Mouse (Mus musculus): Measurements from ENCODE around the gene Sirt5. TPM values are rescaled to one million over a fixed set of nuclear protein-coding genes. Genes with fewer than 3 reads are reported as not detected.

Sirt5 gene
- polyA plus RNA-seq, 1 experiment from 2014 or later: 25.5 TPM

- H3K4me1 ChIP-seq: 0 out of 2 replicates have a peak, but pooled peaks cover 3% of the 10 kb centered on the region
- H3K27me3 ChIP-seq (replicated peaks): no peaks in the 10 kb centered on the region
- no peak overlapping the region for H3K4me3 ChIP-seq
- no peak for ATAC-seq (ENCODE audit: extremely low read depth, insufficient number of reproducible peaks, low FRiP score, low TSS enrichment)
- H3K27ac ChIP-seq (replicated peaks): no peak overlapping the region
- H3K9ac ChIP-seq: no peak overlapping the region
- 0 out of 2 replicates have a peak, but pooled peaks cover 7% of the 10 kb centered on the region for H3K9me3 ChIP-seq
- peaks cover 60% of the 10 kb centered on the region for H3K36me3 ChIP-seq
- H3K4me2 ChIP-seq: no peak overlapping the region
- WGBS: 45% methylated on average over 2 of the region's 2 CpGs
Measured at GRCm38 (mm10) chr13:43374918-43375432, 9.7 kb downstream of the Sirt5 start.

GRCm38 (mm10) chr13:43379989-43380388 lies 14.7 kb downstream of the Sirt5 start:
- Histone ChIP-seq H3K36me3 (peaks cover 53% of the 10 kb centered on the region), H3K9ac (no peak overlapping the region), H3K9me3 (no peaks in the 10 kb centered on the region), H3K4me2 (no peak overlapping the region), H3K4me3 (no peak overlapping the region), H3K27me3 (replicated peaks) (no peaks in the 10 kb centered on the region), H3K27ac (replicated peaks) (no peak overlapping the region), H3K4me1 (no peaks in the 10 kb centered on the region)
- 65% methylated on average over 3 of the region's 3 CpGs for WGBS
- ATAC-seq (ENCODE audit: extremely low read depth, insufficient number of reproducible peaks, low FRiP score, low TSS enrichment): no peak

- H3K4me2 ChIP-seq: no peak overlapping the region
- ATAC-seq (ENCODE audit: extremely low read depth, insufficient number of reproducible peaks, low FRiP score, low TSS enrichment): no peak
- H3K9ac ChIP-seq: no peak overlapping the region
- 92% methylated on average over 10 of the region's 10 CpGs for WGBS
- H3K4me1 ChIP-seq: no peaks in the 10 kb centered on the region
- H3K27me3 ChIP-seq (replicated peaks): no peaks in the 10 kb centered on the region
- peaks cover 34% of the 10 kb centered on the region for H3K36me3 ChIP-seq
- H3K4me3 ChIP-seq: no peak overlapping the region
- H3K9me3 ChIP-seq: no peaks in the 10 kb centered on the region
- no peak overlapping the region for H3K27ac ChIP-seq (replicated peaks)
Measured at GRCm38 (mm10) chr13:43385321-43385720, 20.0 kb downstream of the Sirt5 start.

- WGBS: 53% methylated on average over 13 of the region's 17 CpGs
- peaks cover 16% of the 10 kb centered on the region for H3K4me1 ChIP-seq
- 0 out of 2 replicates have a peak overlapping the region, but pooled peaks have one; percentile 97 for H3K27ac ChIP-seq (replicated peaks)
- peak overlapping the region; percentile 89 for H3K4me3 ChIP-seq
- peaks cover 62% of the 10 kb centered on the region for H3K36me3 ChIP-seq
- peak overlapping the region; percentile 91 for H3K4me2 ChIP-seq
- peaks cover 4% of the 10 kb centered on the region; the same call in 1 of the 2 replicates for H3K9me3 ChIP-seq
- no peak for ATAC-seq (ENCODE audit: extremely low read depth, insufficient number of reproducible peaks, low FRiP score, low TSS enrichment)
- peak overlapping the region; percentile 95; the same call in 1 of the 2 replicates for H3K9ac ChIP-seq
- no peaks in the 10 kb centered on the region for H3K27me3 ChIP-seq (replicated peaks)
Measured at GRCm38 (mm10) chr13:43397700-43398296, 32.5 kb downstream of the Sirt5 start.

GRCm38 (mm10) chr13:43398297-43399080 lies 33.2 kb downstream of the Sirt5 start, which contains the start of gene Nol7:
Gene Nol7, plus strand, starts transcription at chr13:43398390.
- peak within 1 kb of the TSS; percentile 97 for H3K27ac ChIP-seq (replicated peaks)
- peaks cover 16% of the 10 kb centered on the region for H3K4me1 ChIP-seq
- 2% methylated on average over 53 of the region's 72 CpGs for WGBS
- H3K4me2 ChIP-seq: peak within 1 kb of the TSS; percentile 91
- peaks cover 4% of the 10 kb centered on the region; the same call in 1 of the 2 replicates for H3K9me3 ChIP-seq
- no peaks in the 10 kb centered on the region for H3K27me3 ChIP-seq (replicated peaks)
- peak; percentile 89 for ATAC-seq (ENCODE audit: extremely low read depth, insufficient number of reproducible peaks, low FRiP score, low TSS enrichment)
- H3K4me3 ChIP-seq: peak within 1 kb of the TSS; percentile 89
- H3K36me3 ChIP-seq: peaks cover 68% of the 10 kb centered on the region
- peak within 1 kb of the TSS; percentile 95 for H3K9ac ChIP-seq

- Histone ChIP-seq H3K27me3 (replicated peaks) (no peaks in the 10 kb centered on the region), H3K27ac (replicated peaks) (no peak overlapping the region), H3K4me1 (peaks cover 16% of the 10 kb centered on the region), H3K9me3 (no peaks in the 10 kb centered on the region), H3K4me2 (peak overlapping the region; percentile 91), H3K4me3 (peak overlapping the region; percentile 89), H3K36me3 (peaks cover 68% of the 10 kb centered on the region), H3K9ac (peak overlapping the region; percentile 33; the same call in 1 of the 2 replicates)
- no peak for ATAC-seq (ENCODE audit: extremely low read depth, insufficient number of reproducible peaks, low FRiP score, low TSS enrichment)
- 79% methylated on average over 5 of the region's 5 CpGs for WGBS
Measured at GRCm38 (mm10) chr13:43399576-43399975, 34.3 kb downstream of the Sirt5 start.

GRCm38 (mm10) chr13:43412311-43412710 lies 47.0 kb downstream of the Sirt5 start:
- Histone ChIP-seq H3K9ac (no peak overlapping the region), H3K4me3 (no peak overlapping the region), H3K27ac (replicated peaks) (no peak overlapping the region), H3K27me3 (replicated peaks) (no peaks in the 10 kb centered on the region), H3K4me1 (no peaks in the 10 kb centered on the region), H3K9me3 (no peaks in the 10 kb centered on the region), H3K4me2 (no peak overlapping the region), H3K36me3 (peaks cover 91% of the 10 kb centered on the region)
- ATAC-seq (ENCODE audit: extremely low read depth, insufficient number of reproducible peaks, low FRiP score, low TSS enrichment): no peak
- 83% methylated on average over 7 of the region's 7 CpGs for WGBS

GRCm38 (mm10) chr13:43413611-43414010 lies 48.3 kb downstream of the Sirt5 start:
- peaks cover 88% of the 10 kb centered on the region for H3K36me3 ChIP-seq
- 91% methylated on average over 2 of the region's 2 CpGs for WGBS
- H3K4me3 ChIP-seq: no peak overlapping the region
- H3K4me2 ChIP-seq: no peak overlapping the region
- H3K27ac ChIP-seq (replicated peaks): no peak overlapping the region
- no peak for ATAC-seq (ENCODE audit: extremely low read depth, insufficient number of reproducible peaks, low FRiP score, low TSS enrichment)
- H3K9me3 ChIP-seq: no peaks in the 10 kb centered on the region
- no peak overlapping the region for H3K9ac ChIP-seq
- H3K4me1 ChIP-seq: no peaks in the 10 kb centered on the region
- H3K27me3 ChIP-seq (replicated peaks): no peaks in the 10 kb centered on the region

- no peak for ATAC-seq (ENCODE audit: extremely low read depth, insufficient number of reproducible peaks, low FRiP score, low TSS enrichment)
- H3K4me3 ChIP-seq: no peak overlapping the region
- H3K36me3 ChIP-seq: peaks cover 90% of the 10 kb centered on the region
- H3K27ac ChIP-seq (replicated peaks): no peak overlapping the region
- H3K9ac ChIP-seq: no peak overlapping the region
- WGBS: 86% methylated on average over 1 of the region's 1 CpGs
- no peaks in the 10 kb centered on the region for H3K27me3 ChIP-seq (replicated peaks)
- H3K4me2 ChIP-seq: no peak overlapping the region
- no peaks in the 10 kb centered on the region for H3K9me3 ChIP-seq
- H3K4me1 ChIP-seq: no peaks in the 10 kb centered on the region
Measured at GRCm38 (mm10) chr13:43415249-43415648, 50.0 kb downstream of the Sirt5 start.

GRCm38 (mm10) chr13:43428436-43428835 lies 63.1 kb downstream of the Sirt5 start:
- Histone ChIP-seq H3K27ac (replicated peaks) (no peak overlapping the region), H3K9ac (no peak overlapping the region), H3K4me3 (no peak overlapping the region), H3K36me3 (peaks cover 36% of the 10 kb centered on the region), H3K27me3 (replicated peaks) (no peaks in the 10 kb centered on the region), H3K9me3 (no peaks in the 10 kb centered on the region), H3K4me2 (no peak overlapping the region), H3K4me1 (no peaks in the 10 kb centered on the region; the same call in 1 of the 2 replicates)
- no peak for ATAC-seq (ENCODE audit: extremely low read depth, insufficient number of reproducible peaks, low FRiP score, low TSS enrichment)
- 78% methylated on average over 4 of the region's 4 CpGs for WGBS

- H3K4me1 ChIP-seq: peaks cover 8% of the 10 kb centered on the region
- no peak overlapping the region for H3K4me2 ChIP-seq
- 89% methylated on average over 2 of the region's 2 CpGs for WGBS
- H3K9ac ChIP-seq: no peak overlapping the region
- H3K4me3 ChIP-seq: no peak overlapping the region
- no peak for ATAC-seq (ENCODE audit: extremely low read depth, insufficient number of reproducible peaks, low FRiP score, low TSS enrichment)
- H3K9me3 ChIP-seq: no peaks in the 10 kb centered on the region
- H3K27me3 ChIP-seq (replicated peaks): no peaks in the 10 kb centered on the region
- no peak overlapping the region for H3K27ac ChIP-seq (replicated peaks)
- H3K36me3 ChIP-seq: peaks cover 16% of the 10 kb centered on the region
Measured at GRCm38 (mm10) chr13:43433395-43433794, 68.1 kb downstream of the Sirt5 start.
